ENCODE assay signal across 9 mouse cellular contexts in genomic region chr2:25242101-25242506, GRCm38 (mm10). TPM values are rescaled to one million over a fixed set of nuclear protein-coding genes. Genes with fewer than 3 reads are reported as not detected.
A peak's percentile ranks its signal among the peaks of the same experiment; 100 is the strongest.
DNase-seq lines count a peak whose midpoint lies in the region; ATAC-seq and TF ChIP-seq lines count a peak whose summit lies in the region.
"Had no signal": no experiment of that assay in that cellular context is flagged by ENCODE, and none has a peak within 500 bp of the region (broad histone marks: within the 10 kb centered on the region; RNA-seq: fewer than 3 reads in every experiment).

Rnf208 (plus strand) TSS chr2:25242255.
Cysrt1 (minus strand) TSS chr2:25242452.

- H3K4me3 ChIP-seq in embryonic facial prominence, embryonic 13.5 days = peak within 1 kb of the TSS; percentile 57
- peak within 1 kb of the TSS; percentile 43 for H3K4me3 ChIP-seq in limb, embryonic 11.5 days (ENCODE audit: low read depth, low read length)
- H3K4me3 ChIP-seq in olfactory bulb, adult 2 months (ENCODE audit: insufficient read depth, low read depth, low read length) = peak within 1 kb of the TSS; percentile 89

- peaks cover 14% of the 10 kb centered on the region for H3K36me3 ChIP-seq in embryonic facial prominence, embryonic 13.5 days
- peaks cover 5% of the 10 kb centered on the region for H3K36me3 ChIP-seq in limb, embryonic 11.5 days (ENCODE audit: control insufficient read depth, insufficient read depth, low read length)

- H3K4me1 ChIP-seq in embryonic facial prominence, embryonic 13.5 days = peaks cover 28% of the 10 kb centered on the region
- peaks cover 11% of the 10 kb centered on the region; the same call in 1 of the 2 replicates for H3K4me1 ChIP-seq in limb, embryonic 11.5 days (ENCODE audit: control insufficient read depth, insufficient read depth, low read length)
- H3K4me1 ChIP-seq in olfactory bulb, adult 2 months (ENCODE audit: control insufficient read depth, insufficient read depth, low read length) = peaks cover 26% of the 10 kb centered on the region

- H3K4me2 ChIP-seq in embryonic facial prominence, embryonic 13.5 days = peak within 1 kb of the TSS; percentile 93
- H3K4me2 ChIP-seq in limb, embryonic 11.5 days (ENCODE audit: low read depth, severe bottlenecking) = peak within 1 kb of the TSS; percentile 96

- WGBS in embryonic facial prominence, embryonic 13.5 days = under 1% methylated on average over 59 of the region's 59 CpGs
- under 1% methylated on average over 44 of the region's 59 CpGs for WGBS in limb, embryonic 11.5 days
- 0% methylated on average over 52 of the region's 59 CpGs for WGBS in olfactory bulb, adult 2 months

- DNase-seq in left cerebral cortex, adult 18-20 months (ENCODE audit: low spot score in 2 of 2) = peak; percentile 45 to 62
- DNase-seq in left cerebral cortex, adult 11 months (ENCODE audit: low spot score) = no peak
- DNase-seq in ZHBTc4 (ENCODE audit: low read depth, low spot score) = peak; percentile 52
- peak; percentile 45 for DNase-seq in limb, embryonic 11.5 days (ENCODE audit: low spot score)
- no peak for DNase-seq in urinary bladder, postnatal 25 days (ENCODE audit: low spot score)

- TF ChIP-seq CTCF in olfactory bulb, adult 2 months (IDR thresholded peaks at IDR 0.05; ENCODE audit: insufficient read depth, low read depth, low read length) = no peak

- 0 out of 2 replicates have a peak within 1 kb of the TSS, but pooled peaks have one; percentile 71 for H3K27ac ChIP-seq in embryonic facial prominence, embryonic 13.5 days
- H3K27ac ChIP-seq in limb, embryonic 11.5 days (replicated peaks; ENCODE audit: low read depth, low read length) = no peak within 1 kb of the TSS
- H3K27ac ChIP-seq in olfactory bulb, adult 2 months (ENCODE audit: insufficient read depth, low read depth, low read length) = peak within 1 kb of the TSS; percentile 56; the same call in 1 of the 2 replicates

- H3K27me3 ChIP-seq in embryonic facial prominence, embryonic 13.5 days = peaks cover 38% of the 10 kb centered on the region
- H3K27me3 ChIP-seq in limb, embryonic 11.5 days (ENCODE audit: control insufficient read depth, insufficient read depth, low read length) = peaks cover 29% of the 10 kb centered on the region

- H3K9me3 ChIP-seq in embryonic facial prominence, embryonic 13.5 days = no peaks in the 10 kb centered on the region
- H3K9me3 ChIP-seq in limb, embryonic 11.5 days (ENCODE audit: control insufficient read depth, low read length) = no peaks in the 10 kb centered on the region

- TF ChIP-seq POLR2A in olfactory bulb, adult 2 months (IDR thresholded peaks at IDR 0.05; ENCODE audit: insufficient read depth, low read depth, low read length) = peak; percentile 39

- no peak for ATAC-seq in embryonic facial prominence, embryonic 13.5 days (ENCODE audit: insufficient number of reproducible peaks, insufficient read depth, low FRiP score, low TSS enrichment, low read depth)
- ATAC-seq in limb, embryonic 11.5 days (ENCODE audit: insufficient number of reproducible peaks, low FRiP score, low TSS enrichment, low read depth) = no peak
- no peak for ATAC-seq in erythroid progenitor cell, adult 5-6 weeks (replicated peaks; ENCODE audit: low FRiP score, poor library complexity, severe bottlenecking)

- peak within 1 kb of the TSS; percentile 71 for H3K9ac ChIP-seq in embryonic facial prominence, embryonic 13.5 days
- peak within 1 kb of the TSS; percentile 40 for H3K9ac ChIP-seq in limb, embryonic 11.5 days (ENCODE audit: low read length)

RNA-seq across cellular contexts. Expression of gene Rnf208, which starts in this region (rescaled TPM):
- 100 to 1,000 TPM; 252 to 262 TPM for total RNA-seq in left cerebral cortex, adult 18-20 months (2021)
- 10.8 and 11.3 TPM in 2 replicates for polyA plus RNA-seq in embryonic facial prominence, embryonic 13.5 days (2015; fragmentation: Nextera tagmentation; extraction: Ambion mirVana)
- polyA plus RNA-seq in limb, embryonic 11.5 days (2014; fragmentation: Nextera tagmentation; extraction: Ambion mirVana) = 6.5 and 8.8 TPM in 2 replicates
- not detected in 2 replicates for polyA plus RNA-seq in olfactory bulb, adult 2 months (2012; ENCODE audit: insufficient read depth, insufficient read length, low replicate concordance, missing spikeins)
- total RNA-seq in erythroid progenitor cell, adult 5-6 weeks (2015; ENCODE audit: low replicate concordance) = not detected in 2 replicates
- total RNA-seq in erythroid progenitor cell, adult 5-6 weeks (2017; ENCODE audit: low replicate concordance) = not detected in 2 replicates

RNA-seq across cellular contexts. Expression of gene Cysrt1, which starts in this region (rescaled TPM):
- total RNA-seq in left cerebral cortex, adult 18-20 months (2021) = not detected
- polyA plus RNA-seq in embryonic facial prominence, embryonic 13.5 days (2015; fragmentation: Nextera tagmentation; extraction: Ambion mirVana) = 0.81 TPM in 1 of 2 replicates, not detected in the other
- not detected in 2 replicates for polyA plus RNA-seq in limb, embryonic 11.5 days (2014; fragmentation: Nextera tagmentation; extraction: Ambion mirVana)
- not detected in 2 replicates for polyA plus RNA-seq in olfactory bulb, adult 2 months (2012; ENCODE audit: insufficient read depth, insufficient read length, low replicate concordance, missing spikeins)
- total RNA-seq in erythroid progenitor cell, adult 5-6 weeks (2015; ENCODE audit: low replicate concordance) = not detected in 2 replicates
- total RNA-seq in erythroid progenitor cell, adult 5-6 weeks (2017; ENCODE audit: low replicate concordance) = not detected in 2 replicates
- total RNA-seq: common myeloid progenitor, adult 5-6 weeks had no signal

Comparison
In these comparisons a context has a peak if more than half of its experiments do, and no peak if none do; other contexts are left out.
1. RNA of gene Rnf208 (total RNA-seq): 252 to 262 TPM in left cerebral cortex, adult 18-20 months; not detected in erythroid progenitor cell, adult 5-6 weeks; every median in the first group is over 100 times any median in the second.
2. DNase-seq: peak in left cerebral cortex, adult 18-20 months (2 of 2), ZHBTc4 (single experiment) and limb, embryonic 11.5 days (single experiment); none in left cerebral cortex, adult 11 months (single experiment) and urinary bladder, postnatal 25 days (single experiment).
3. Peak in every context shown above with its lines, with median percentiles within 50 percentile points of each other: H3K4me3 ChIP-seq.